Mouse (Mus musculus): Measurements from ENCODE around the gene Lbhd2. TPM values are rescaled to one million over a fixed set of nuclear protein-coding genes. Genes with fewer than 3 reads are reported as not detected.

Gene Lbhd2
- total RNA-seq, 1 experiment = 0.36 TPM

DNA sequence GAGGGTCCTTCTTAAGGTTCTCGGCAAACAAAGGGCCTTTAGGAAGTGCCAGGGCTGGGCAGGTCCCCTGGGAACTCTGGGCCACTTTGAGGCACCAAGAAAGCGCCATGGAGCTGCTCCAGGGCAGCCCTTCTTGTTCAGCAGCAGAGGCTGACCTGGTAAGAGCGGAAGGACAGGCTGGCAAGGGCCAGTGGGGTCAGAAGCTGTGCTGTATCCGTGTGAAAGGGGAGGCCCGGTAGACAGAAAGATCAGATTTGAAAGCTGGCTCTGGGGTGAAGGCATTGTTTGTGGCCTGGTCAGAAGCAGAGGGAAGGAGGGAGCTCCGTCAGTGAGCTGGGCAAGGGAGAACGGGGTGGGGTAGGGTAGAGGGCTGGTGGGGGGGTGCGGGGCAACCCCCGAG is 40.7 kb downstream of the Lbhd2 start:
- in situ Hi-C loops (cut with MboI; ENCODE audit: low sequenced_read_pairs in 2 of 2, unreplicated experiment in 2 of 2) = no loop called here
- no peaks in the 10 kb centered on the region for H3K36me3 ChIP-seq (ENCODE audit: control insufficient read depth, insufficient read depth, low read length, poor library complexity, severe bottlenecking)
- H3K4me3 ChIP-seq (ENCODE audit: insufficient read depth in 1 of 2, low read depth in 1 of 2, low read length in 2 of 2, poor library complexity in 1 of 2, severe bottlenecking in 1 of 2) = no peak overlapping the region
- no peaks in the 10 kb centered on the region for H3K9me3 ChIP-seq (ENCODE audit: control insufficient read depth, insufficient read depth, low read depth, low read length)
- H3K27ac ChIP-seq (ENCODE audit: insufficient read depth, low read depth, low read length, poor library complexity, severe bottlenecking) = no peak overlapping the region
- no peak for DNase-seq (ENCODE audit: low read depth, low spot score)
- peaks cover 0 to 10% of the 10 kb centered on the region in 2 experiments; a peak in 1 of 4 replicates for H3K4me1 ChIP-seq (ENCODE audit: control insufficient read depth in 2 of 2, insufficient read depth in 2 of 2, low read length in 2 of 2, poor library complexity in 1 of 2)
- no peak overlapping the region for H3K9ac ChIP-seq (ENCODE audit: insufficient read depth, low read depth, low read length, poor library complexity, severe bottlenecking)
- TF ChIP-seq CHD2 (IDR thresholded peaks at IDR 0.05; ENCODE audit: low read depth, low read length) = no peak
- no peak for TF ChIP-seq HCFC1 (IDR thresholded peaks at IDR 0.05; ENCODE audit: borderline replicate concordance, insufficient read depth, low read length)
- TF ChIP-seq ZC3H11A (IDR thresholded peaks at IDR 0.05; ENCODE audit: borderline replicate concordance, low read depth, low read length) = no peak
- TF ChIP-seq MAFK (IDR thresholded peaks at IDR 0.05; ENCODE audit: insufficient read depth, low read depth, low read length) = no peak
- TF ChIP-seq ZNF384 (IDR thresholded peaks at IDR 0.05; ENCODE audit: low read depth, low read length) = no peak

DNA sequence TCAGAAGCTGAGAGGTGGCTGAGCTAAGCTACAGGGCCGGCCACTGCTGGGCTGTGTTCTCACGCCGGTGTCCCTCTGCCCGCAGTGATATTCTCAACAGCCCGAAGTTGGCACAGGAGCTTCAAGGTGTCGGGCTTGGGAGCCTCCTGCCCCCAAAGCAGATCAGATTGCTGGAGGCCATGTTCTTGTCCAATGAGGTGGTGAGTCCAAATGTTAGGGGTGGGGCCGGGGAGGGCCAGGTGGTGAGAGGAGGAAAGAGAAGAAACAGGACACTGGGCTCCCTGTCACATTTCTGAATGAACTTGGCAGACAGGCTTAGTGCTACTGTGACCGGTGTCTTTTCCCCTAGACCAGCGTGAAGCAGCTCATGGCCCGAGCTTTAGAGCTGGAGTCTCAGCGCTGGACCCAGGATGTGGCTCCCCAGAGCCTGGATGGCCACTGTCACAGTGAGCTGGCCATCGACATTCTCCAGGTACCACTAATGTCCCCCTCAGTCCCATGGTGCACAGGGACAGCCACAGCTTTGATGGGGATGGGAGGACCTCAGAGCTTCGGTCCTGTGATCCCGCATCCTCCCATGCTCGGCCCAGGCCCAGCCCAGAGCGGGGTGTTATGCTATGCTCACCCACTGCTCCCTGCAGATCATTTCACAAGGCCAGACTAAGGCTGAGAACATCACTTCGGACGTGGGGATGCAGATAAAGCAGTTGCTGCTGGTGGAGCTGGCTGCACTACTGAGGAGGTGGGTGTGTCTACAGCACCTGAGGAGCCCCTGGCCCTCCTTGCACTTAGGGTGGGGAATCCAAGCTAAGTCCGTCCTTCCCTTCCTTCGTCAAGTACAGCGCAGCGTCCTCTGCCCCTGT is 41.5 kb downstream of the Lbhd2 start:
- H3K4me1 ChIP-seq (ENCODE audit: control insufficient read depth in 2 of 2, insufficient read depth in 2 of 2, low read length in 2 of 2, poor library complexity in 1 of 2) = peaks cover 0 to 8% of the 10 kb centered on the region in 2 experiments; a peak in 1 of 4 replicates
- no peak overlapping the region for H3K27ac ChIP-seq (ENCODE audit: insufficient read depth, low read depth, low read length, poor library complexity, severe bottlenecking)
- H3K4me3 ChIP-seq (ENCODE audit: insufficient read depth in 1 of 2, low read depth in 1 of 2, low read length in 2 of 2, poor library complexity in 1 of 2, severe bottlenecking in 1 of 2) = no peak overlapping the region
- no peak overlapping the region for H3K9ac ChIP-seq (ENCODE audit: insufficient read depth, low read depth, low read length, poor library complexity, severe bottlenecking)
- H3K9me3 ChIP-seq (ENCODE audit: control insufficient read depth, insufficient read depth, low read depth, low read length) = no peaks in the 10 kb centered on the region
- no peak for TF ChIP-seq ZNF384 (IDR thresholded peaks at IDR 0.05; ENCODE audit: low read depth, low read length)
- TF ChIP-seq MAFK (IDR thresholded peaks at IDR 0.05; ENCODE audit: insufficient read depth, low read depth, low read length) = no peak
- TF ChIP-seq CHD2 (IDR thresholded peaks at IDR 0.05; ENCODE audit: low read depth, low read length) = no peak
- H3K36me3 ChIP-seq (ENCODE audit: control insufficient read depth, insufficient read depth, low read length, poor library complexity, severe bottlenecking) = no peaks in the 10 kb centered on the region
- no peak for DNase-seq (ENCODE audit: low read depth, low spot score)
- in situ Hi-C loops (cut with MboI; ENCODE audit: low sequenced_read_pairs in 2 of 2, unreplicated experiment in 2 of 2) = no loop called here

DNA sequence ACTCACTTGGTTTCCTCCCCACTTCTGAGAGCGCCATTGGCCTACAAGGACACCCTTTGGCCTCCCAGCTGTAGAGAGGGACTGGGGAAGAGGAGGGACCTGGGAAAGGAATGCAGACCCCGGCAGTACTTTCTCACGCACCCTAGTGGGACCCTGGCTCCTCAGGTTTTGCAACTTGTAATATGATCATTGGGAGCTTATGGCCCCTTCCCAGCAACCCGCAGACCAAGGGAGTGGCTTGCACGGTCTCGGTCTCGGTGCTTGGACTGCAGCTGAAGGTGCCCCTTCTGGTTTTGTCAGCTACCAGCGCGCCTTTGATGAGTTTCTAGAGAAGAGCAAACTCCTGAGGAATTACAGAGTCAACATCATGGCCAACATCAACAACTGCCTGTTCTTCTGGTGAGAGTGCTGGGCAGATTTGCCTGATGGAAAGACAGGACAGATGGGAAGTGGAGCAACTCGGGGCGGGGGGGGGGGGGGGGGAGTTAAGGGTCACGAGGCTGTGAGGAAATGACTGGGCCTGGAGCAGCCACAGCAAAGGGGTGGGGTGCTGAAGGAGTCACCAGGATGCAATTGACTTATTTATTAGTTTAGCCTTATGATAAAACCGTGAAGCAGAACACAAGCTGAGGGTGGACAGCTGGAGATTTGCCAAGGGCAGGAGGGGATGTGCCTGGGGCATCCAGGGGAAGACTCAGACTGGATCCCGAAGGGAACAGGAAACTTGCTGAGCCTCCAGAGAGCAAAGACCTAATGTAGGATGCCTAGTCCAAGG is 42.5 kb downstream of the Lbhd2 start:
- H3K9ac ChIP-seq (ENCODE audit: insufficient read depth, low read depth, low read length, poor library complexity, severe bottlenecking) = no peak overlapping the region
- no peaks in the 10 kb centered on the region for H3K36me3 ChIP-seq (ENCODE audit: control insufficient read depth, insufficient read depth, low read length, poor library complexity, severe bottlenecking)
- DNase-seq (ENCODE audit: low read depth, low spot score) = no peak
- H3K4me3 ChIP-seq (ENCODE audit: insufficient read depth in 1 of 2, low read depth in 1 of 2, low read length in 2 of 2, poor library complexity in 1 of 2, severe bottlenecking in 1 of 2) = no peak overlapping the region
- no peak overlapping the region for H3K27ac ChIP-seq (ENCODE audit: insufficient read depth, low read depth, low read length, poor library complexity, severe bottlenecking)
- H3K4me1 ChIP-seq (ENCODE audit: control insufficient read depth in 2 of 2, insufficient read depth in 2 of 2, low read length in 2 of 2, poor library complexity in 1 of 2) = peaks cover 0 to 8% of the 10 kb centered on the region in 2 experiments; a peak in 1 of 4 replicates
- TF ChIP-seq CHD2 (IDR thresholded peaks at IDR 0.05; ENCODE audit: low read depth, low read length) (no peak), HCFC1 (IDR thresholded peaks at IDR 0.05; ENCODE audit: borderline replicate concordance, insufficient read depth, low read length) (no peak), ZC3H11A (IDR thresholded peaks at IDR 0.05; ENCODE audit: borderline replicate concordance, low read depth, low read length) (no peak), ZNF384 (IDR thresholded peaks at IDR 0.05; ENCODE audit: low read depth, low read length) (no peak), MAFK (IDR thresholded peaks at IDR 0.05; ENCODE audit: insufficient read depth, low read depth, low read length) (no peak)
- H3K9me3 ChIP-seq (ENCODE audit: control insufficient read depth, insufficient read depth, low read depth, low read length) = no peaks in the 10 kb centered on the region
- in situ Hi-C loops (cut with MboI; ENCODE audit: low sequenced_read_pairs in 2 of 2, unreplicated experiment in 2 of 2) = no loop called here

DNA sequence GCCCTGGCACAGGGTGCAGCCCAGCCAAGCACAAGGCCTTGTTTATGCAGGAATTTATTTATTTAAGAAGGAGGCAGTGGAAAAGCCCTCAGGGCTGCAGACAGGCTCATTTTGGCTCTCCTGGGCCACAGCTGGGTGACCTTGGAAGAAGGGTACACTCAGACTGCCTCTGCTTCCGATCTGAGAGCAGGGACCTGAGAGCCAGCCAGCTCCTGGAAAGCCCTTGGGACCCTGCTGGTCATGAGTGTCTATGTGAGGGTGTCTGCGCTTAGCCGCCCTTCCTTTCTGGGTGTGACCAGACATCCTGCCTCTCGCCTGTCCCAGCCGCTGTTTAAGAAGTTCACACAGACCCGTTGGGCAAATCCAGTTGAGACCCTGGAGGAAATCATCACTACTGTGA is 43.8 kb downstream of the Lbhd2 start:
- H3K27ac ChIP-seq (ENCODE audit: insufficient read depth, low read depth, low read length, poor library complexity, severe bottlenecking) = no peak overlapping the region
- no peaks in the 10 kb centered on the region for H3K9me3 ChIP-seq (ENCODE audit: control insufficient read depth, insufficient read depth, low read depth, low read length)
- peaks cover 0 to 8% of the 10 kb centered on the region in 2 experiments; a peak in 1 of 4 replicates for H3K4me1 ChIP-seq (ENCODE audit: control insufficient read depth in 2 of 2, insufficient read depth in 2 of 2, low read length in 2 of 2, poor library complexity in 1 of 2)
- in situ Hi-C loops (cut with MboI; ENCODE audit: low sequenced_read_pairs in 2 of 2, unreplicated experiment in 2 of 2) = no loop called here
- no peak overlapping the region for H3K4me3 ChIP-seq (ENCODE audit: insufficient read depth in 1 of 2, low read depth in 1 of 2, low read length in 2 of 2, poor library complexity in 1 of 2, severe bottlenecking in 1 of 2)
- H3K36me3 ChIP-seq (ENCODE audit: control insufficient read depth, insufficient read depth, low read length, poor library complexity, severe bottlenecking) = no peaks in the 10 kb centered on the region
- no peak for DNase-seq (ENCODE audit: low read depth, low spot score)
- H3K9ac ChIP-seq (ENCODE audit: insufficient read depth, low read depth, low read length, poor library complexity, severe bottlenecking) = no peak overlapping the region
- TF ChIP-seq ZNF384 (IDR thresholded peaks at IDR 0.05; ENCODE audit: low read depth, low read length) = no peak
- no peak for TF ChIP-seq MAFK (IDR thresholded peaks at IDR 0.05; ENCODE audit: insufficient read depth, low read depth, low read length)

Data from ES-E14 (cell line).